Mouse (Mus musculus) frontal cortex, adult (tissue): ENCODE results near the gene Cd93.

Source experiments
- ATAC-seq: cut with Nextera tagmentation; 2 replicates; pipeline ENCODE4 v1.9.2; 2017; ENCODE audit warnings: mild to moderate bottlenecking, moderate library complexity, mixed read lengths; ENCODE audit not compliant: low TSS enrichment

Gene Cd93

GRCm38 (mm10) chr2:148443249-148443958, at the start of gene Cd93:
Gene Cd93, minus strand, starts transcription at chr2:148443563.
- no peak for ATAC-seq

GRCm38 (mm10) chr2:148492108-148492507, 48.7 kb upstream of the Cd93 start:
- ATAC-seq = no peak

- ATAC-seq = no peak
These were observed 46.8 kb upstream of the Cd93 start for GRCm38 (mm10) chr2:148490150-148490549.

GRCm38 (mm10) chr2:148488885-148489284, 45.5 kb upstream of the Cd93 start:
- no peak for ATAC-seq

GRCm38 (mm10) chr2:148485576-148485975, 42.2 kb upstream of the Cd93 start:
- no peak for ATAC-seq

GRCm38 (mm10) chr2:148480376-148480775, 37.0 kb upstream of the Cd93 start:
- ATAC-seq = no peak

GRCm38 (mm10) chr2:148478141-148478701, 34.9 kb upstream of the Cd93 start:
- no peak for ATAC-seq

- ATAC-seq = no peak
These were observed 34.0 kb upstream of the Cd93 start for GRCm38 (mm10) chr2:148477346-148477745.

- no peak for ATAC-seq
These were observed 33.2 kb upstream of the Cd93 start for GRCm38 (mm10) chr2:148476576-148476975.

- ATAC-seq = no peak
These were observed 32.6 kb upstream of the Cd93 start for GRCm38 (mm10) chr2:148475879-148476495.

GRCm38 (mm10) chr2:148469341-148470238, 26.2 kb upstream of the Cd93 start:
- ATAC-seq = no peak

GRCm38 (mm10) chr2:148467921-148468440, 24.6 kb upstream of the Cd93 start:
- ATAC-seq = no peak

- no peak for ATAC-seq
These were observed 12.0 kb upstream of the Cd93 start for GRCm38 (mm10) chr2:148455341-148455740.

- no peak for ATAC-seq
These were observed 10.7 kb upstream of the Cd93 start for GRCm38 (mm10) chr2:148454014-148454542.

GRCm38 (mm10) chr2:148453061-148453460, 9.7 kb upstream of the Cd93 start:
- ATAC-seq = no peak

GRCm38 (mm10) chr2:148451498-148451897, 8.1 kb upstream of the Cd93 start:
- no peak for ATAC-seq

- ATAC-seq = no peak
These were observed 7.3 kb upstream of the Cd93 start for GRCm38 (mm10) chr2:148450616-148451015.

- ATAC-seq = no peak
These were observed 6.3 kb upstream of the Cd93 start for GRCm38 (mm10) chr2:148449659-148450058.

GRCm38 (mm10) chr2:148446446-148446845, 3.1 kb upstream of the Cd93 start:
- ATAC-seq = no peak

GRCm38 (mm10) chr2:148445616-148446015, 2.3 kb upstream of the Cd93 start:
- ATAC-seq = no peak

GRCm38 (mm10) chr2:148444472-148444871, 1.1 kb upstream of the Cd93 start:
- no peak for ATAC-seq

GRCm38 (mm10) chr2:148442710-148443109, 653 bp downstream of the Cd93 start:
- ATAC-seq = no peak
